Mouse (Mus musculus) lung, postnatal 0 days (tissue): ENCODE results near the gene Stn1.

Experiments used
- CTCF ChIP-seq: IDR thresholded peaks from 2 replicates; pipeline ENCODE4 v1.5.1; 2016; ENCODE audit warnings: antibody characterized with exemption, mild to moderate bottlenecking
- EP300 ChIP-seq: IDR thresholded peaks from 2 replicates; pipeline ENCODE4 v1.6.1; 2016; ENCODE audit warnings: antibody characterized with exemption, mild to moderate bottlenecking, control low read depth

DNA sequence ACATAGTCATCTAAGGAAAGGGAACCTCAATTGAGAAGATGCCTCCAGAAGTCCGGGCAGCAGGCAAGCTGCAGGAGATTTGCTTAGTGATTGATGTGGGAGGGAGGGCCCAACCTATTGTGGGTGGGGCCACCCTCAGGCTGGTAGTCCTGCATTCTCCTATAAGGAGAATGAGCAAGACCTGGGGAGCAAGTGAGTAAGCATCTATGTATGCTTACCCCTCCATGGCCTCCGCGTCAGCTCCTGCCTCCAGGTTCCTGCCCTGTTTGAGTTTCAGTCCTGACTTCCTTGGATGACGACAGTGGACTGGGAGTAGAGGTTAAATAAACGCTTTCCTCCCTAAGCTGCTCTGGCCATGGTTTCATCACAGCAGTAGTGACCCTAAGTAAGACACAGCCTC lies 22.2 kb downstream of the Stn1 start:
- peak; percentile 9; the same call in 1 of the 2 replicates for TF ChIP-seq EP300
- TF ChIP-seq CTCF: no peak
